Mouse (Mus musculus) ES-E14 (cell line): ENCODE data around the gene Msi2.

Experiments
- HCFC1 ChIP-seq: IDR thresholded peaks from 2 replicates; pipeline ENCODE4 v1.6.1; 2012; ENCODE audit warnings: low read length, inconsistent platforms, borderline replicate concordance; ENCODE audit not compliant: insufficient read depth
- MAFK ChIP-seq: IDR thresholded peaks from 2 replicates; pipeline ENCODE4 v1.6.1; 2014; ENCODE audit warnings: mild to moderate bottlenecking, low read depth, low read length, inconsistent platforms; ENCODE audit not compliant: insufficient read depth
- ZNF384 ChIP-seq: IDR thresholded peaks from 2 replicates; pipeline ENCODE4 v1.6.1; 2012; ENCODE audit warnings: low read depth, low read length, inconsistent platforms

DNA sequence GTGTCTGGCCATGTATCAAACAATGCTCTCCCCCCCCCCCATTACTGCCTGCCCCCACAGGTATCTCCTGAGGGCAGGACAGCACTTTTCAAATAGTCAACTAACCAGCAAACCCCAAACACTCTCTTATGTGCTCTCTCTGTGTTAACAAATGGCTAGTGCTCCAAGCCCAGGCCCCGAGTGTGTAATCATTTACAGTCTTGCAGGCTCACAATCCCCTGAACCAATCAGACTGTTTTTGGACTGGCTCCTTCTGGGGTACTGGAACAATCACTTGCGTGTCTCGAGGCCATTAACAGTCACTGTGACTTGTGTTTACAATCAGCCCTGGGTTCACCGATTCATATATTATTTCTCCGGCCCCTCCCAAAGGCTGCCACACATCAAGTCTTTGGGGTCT is 423.0 kb downstream of the Msi2 start:
- TF ChIP-seq MAFK (no peak), ZNF384 (no peak), HCFC1 (no peak)
